Mouse (Mus musculus): Measurements from ENCODE around the gene Foxf1.

The Foxf1 gene

DNA sequence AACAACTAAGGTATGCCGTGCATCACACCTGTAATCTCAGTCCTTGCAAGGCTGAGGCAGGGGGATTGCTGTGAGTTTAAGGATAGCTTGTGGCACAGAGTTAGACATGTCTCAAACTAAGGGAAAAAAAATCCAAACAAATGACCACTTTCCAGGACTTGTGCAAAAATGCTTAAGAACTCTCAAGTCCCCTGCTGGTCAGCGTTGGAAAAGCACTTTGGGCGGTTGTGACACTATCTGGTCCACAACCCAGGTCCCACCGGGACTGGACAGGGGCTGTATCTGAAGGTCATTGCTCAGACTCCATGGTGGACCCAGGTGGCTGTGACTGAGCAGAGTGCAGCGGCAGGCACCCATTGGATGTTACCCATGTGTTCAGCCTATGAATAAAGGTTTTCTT, 46.3 kb downstream of the Foxf1 start:
- no peak for DNase-seq (ENCODE audit: low spot score)

DNA sequence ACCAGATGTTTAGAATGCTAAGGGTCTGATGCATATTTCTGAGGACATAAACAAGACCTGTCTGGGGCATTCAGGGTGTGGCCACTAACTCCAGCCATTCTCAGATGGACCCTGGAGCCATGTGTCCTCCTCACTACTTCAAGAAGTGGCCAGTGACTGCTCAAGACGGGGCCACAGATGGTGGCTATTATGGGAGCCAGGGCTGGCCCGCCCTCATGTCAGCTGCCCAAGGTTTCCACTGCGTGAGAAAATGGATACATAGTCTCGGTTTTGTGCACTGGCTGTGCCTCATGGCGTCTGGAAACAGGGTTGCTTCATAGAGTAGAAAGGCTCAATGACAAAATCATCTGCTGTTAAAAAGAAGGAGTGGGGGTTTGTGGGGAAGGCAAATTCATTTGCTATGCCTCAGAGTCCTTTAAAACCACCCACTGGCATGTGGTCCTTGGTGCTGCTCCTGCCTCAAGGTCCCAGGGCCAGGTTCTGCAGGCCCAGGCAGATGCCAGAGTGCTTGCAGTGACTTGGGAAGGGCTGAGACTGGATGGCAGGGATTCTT, 48.9 kb downstream of the Foxf1 start:
- no peak for DNase-seq (ENCODE audit: low spot score)

DNA sequence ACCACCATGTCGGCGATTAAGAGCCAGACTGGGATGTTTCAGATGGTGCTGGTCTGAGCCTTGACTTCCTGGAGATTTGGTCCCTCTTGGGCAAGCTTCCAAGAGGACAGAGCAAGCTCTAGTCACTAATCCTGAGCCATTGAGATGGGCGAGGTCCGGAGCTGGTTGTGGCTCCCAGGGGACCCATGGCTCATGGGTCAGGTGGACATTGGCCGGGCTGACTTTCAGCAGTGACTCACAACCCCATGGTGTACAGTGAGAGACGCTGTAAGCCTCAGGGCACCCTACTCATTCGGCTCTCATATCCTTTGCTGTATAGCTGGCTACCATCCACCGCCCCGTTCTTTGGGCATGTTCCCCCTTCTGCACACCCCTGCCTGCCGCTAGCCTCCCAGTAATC, 49.9 kb downstream of the Foxf1 start:
- no peak for DNase-seq (ENCODE audit: low spot score)

- DNase-seq (ENCODE audit: low spot score), result no peak
Measured at GRCm38 (mm10) chr8:121134512-121134911, 50.3 kb downstream of the Foxf1 start.

DNA sequence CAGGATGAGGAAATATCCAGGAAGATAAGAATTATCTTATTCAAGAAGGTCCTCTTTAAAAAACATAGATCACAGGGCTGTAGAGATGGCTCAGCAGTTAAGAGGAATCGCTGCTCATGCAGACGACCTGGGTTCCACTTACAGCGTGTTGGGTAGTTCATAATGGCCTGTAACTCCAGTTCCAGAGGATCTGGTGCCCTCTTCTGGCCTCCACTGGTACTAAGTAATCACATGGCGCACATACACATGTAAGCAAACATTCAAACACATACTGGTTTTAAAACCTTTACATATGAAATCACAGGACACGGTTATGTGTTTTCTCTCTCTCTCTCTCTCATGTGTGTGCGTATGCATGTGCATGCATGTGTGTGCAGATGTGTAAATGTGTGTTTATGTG, 52.7 kb downstream of the Foxf1 start:
- DNase-seq (ENCODE audit: low spot score), result no peak
